Mouse (Mus musculus): ENCODE measurements at regions not wholly inside any gene's neighbourhood (a gene's known extent, or its start where the extent isn't known, plus 50 kb on each side); places are given as distances from the start of the nearest gene placed in this dataset.

GRCm38 (mm10) chr11:20923115-20923514 is 92.3 kb upstream of the Lgalsl start:
- in situ Hi-C loops (cut with MboI) = loop anchor here (25.0 kb wide), 2 partner anchors 264 to 461 kb away; no protein-coding TSS in a partner anchor

- in situ Hi-C loops (cut with MboI) = no loop called here
Observed at GRCm38 (mm10) chr11:20929426-20929825, 98.6 kb upstream of the Lgalsl start.

GRCm38 (mm10) chr11:20930045-20930444 is 99.2 kb upstream of the Lgalsl start:
- in situ Hi-C loops (cut with MboI) = no loop called here

GRCm38 (mm10) chr11:20930573-20930972 is 99.7 kb upstream of the Lgalsl start:
- in situ Hi-C loops (cut with MboI) = no loop called here

- in situ Hi-C loops (cut with MboI) = no loop called here
Observed at GRCm38 (mm10) chr11:20934191-20935062, 103.6 kb upstream of the Lgalsl start.

- in situ Hi-C loops (cut with MboI) = no loop called here
Observed at GRCm38 (mm10) chr11:20935063-20935370, 104.2 kb upstream of the Lgalsl start.

GRCm38 (mm10) chr11:20935910-20936309 is 105.1 kb upstream of the Lgalsl start:
- in situ Hi-C loops (cut with MboI) = no loop called here

- in situ Hi-C loops (cut with MboI) = no loop called here
Observed at GRCm38 (mm10) chr11:20936996-20937395, 106.1 kb upstream of the Lgalsl start.

GRCm38 (mm10) chr11:20937942-20938341 is 107.1 kb upstream of the Lgalsl start:
- in situ Hi-C loops (cut with MboI) = no loop called here

GRCm38 (mm10) chr11:20939644-20940043 is 108.8 kb upstream of the Lgalsl start:
- in situ Hi-C loops (cut with MboI) = no loop called here

GRCm38 (mm10) chr11:20941546-20941945 is 110.7 kb upstream of the Lgalsl start:
- in situ Hi-C loops (cut with MboI) = no loop called here

- in situ Hi-C loops (cut with MboI) = no loop called here
Observed at GRCm38 (mm10) chr11:20955561-20955960, 124.7 kb upstream of the Lgalsl start.

GRCm38 (mm10) chr11:20957766-20958165 is 126.9 kb upstream of the Lgalsl start:
- in situ Hi-C loops (cut with MboI) = no loop called here

GRCm38 (mm10) chr11:20958233-20958632 is 127.4 kb upstream of the Lgalsl start:
- in situ Hi-C loops (cut with MboI) = no loop called here

GRCm38 (mm10) chr11:20960066-20960465 is 129.2 kb upstream of the Lgalsl start:
- in situ Hi-C loops (cut with MboI) = no loop called here

GRCm38 (mm10) chr11:20960750-20961149 is 129.9 kb upstream of the Lgalsl start:
- in situ Hi-C loops (cut with MboI) = no loop called here

GRCm38 (mm10) chr11:20961626-20962025 is 129.5 kb upstream of the Peli1 start:
- in situ Hi-C loops (cut with MboI) = no loop called here

GRCm38 (mm10) chr11:20965575-20966239 is 125.4 kb upstream of the Peli1 start:
- in situ Hi-C loops (cut with MboI) = no loop called here

- in situ Hi-C loops (cut with MboI) = no loop called here
Observed at GRCm38 (mm10) chr11:20967321-20967984, 123.6 kb upstream of the Peli1 start.

- in situ Hi-C loops (cut with MboI) = no loop called here
Observed at GRCm38 (mm10) chr11:20968341-20968740, 122.8 kb upstream of the Peli1 start.

GRCm38 (mm10) chr11:20973141-20973540 is 118.0 kb upstream of the Peli1 start:
- in situ Hi-C loops (cut with MboI) = no loop called here

- in situ Hi-C loops (cut with MboI) = no loop called here
Observed at GRCm38 (mm10) chr11:20981588-20981987, 109.5 kb upstream of the Peli1 start.

GRCm38 (mm10) chr11:20982010-20982409 is 109.1 kb upstream of the Peli1 start:
- in situ Hi-C loops (cut with MboI) = no loop called here

Measured in mature B cell (primary cell).